Mouse (Mus musculus) kidney, postnatal 0 days (tissue): ENCODE data around the gene Fbh1. TPM values are rescaled to one million over a fixed set of nuclear protein-coding genes. Genes with fewer than 3 reads are reported as not detected.

ENCODE experiments used
- ATAC-seq: fragments of 200-750 bp; cut with Nextera tagmentation; replicated peaks from 2 replicates; pipeline ENCODE4 v1.8.0; 2017; ENCODE audit warnings: low read depth, moderate number of reproducible peaks, moderate TSS enrichment, moderate library complexity; ENCODE audit not compliant: low FRiP score
- DNase-seq: peaks from one replicate; pipeline ENCODE4 v3.0.0-alpha.2; 2016; ENCODE audit warnings: low spot score
- H3K27ac ChIP-seq: fragments of 300-500 bp; sonication (generic); 2 replicates; pipeline ENCODE4 v1.5.1; 2014; ENCODE audit warnings: mild to moderate bottlenecking
- H3K27me3 ChIP-seq: fragments of 300-500 bp; sonication (generic); 2 replicates; pipeline ENCODE4 v1.6.1; 2014; ENCODE audit warnings: low read length, mixed read lengths; ENCODE audit not compliant: insufficient read depth
- H3K36me3 ChIP-seq: fragments of 300-500 bp; sonication (generic); 2 replicates; pipeline ENCODE4 v1.6.1; 2014; ENCODE audit warnings: low read length, mixed read lengths; ENCODE audit not compliant: insufficient read depth
- H3K4me1 ChIP-seq: fragments of 300-500 bp; sonication (generic); replicated peaks from 2 replicates; pipeline ENCODE4 v1.6.1; 2014; ENCODE audit warnings: antibody characterized with exemption, low read length, mixed read lengths; ENCODE audit not compliant: insufficient read depth
- H3K4me2 ChIP-seq: fragments of 300-500 bp; sonication (generic); 2 replicates; pipeline ENCODE4 v1.6.1; 2014; ENCODE audit warnings: mild to moderate bottlenecking, low read length, moderate library complexity, mixed read lengths
- H3K4me3 ChIP-seq: fragments of 300-500 bp; sonication (generic); replicated peaks from 2 replicates; pipeline ENCODE4 v1.5.1; 2014; ENCODE audit warnings: low read depth, low read length
- H3K9ac ChIP-seq: fragments of 300-500 bp; sonication (generic); 2 replicates; pipeline ENCODE4 v1.6.1; 2014; ENCODE audit warnings: low read depth, low read length
- H3K9me3 ChIP-seq: fragments of 300-500 bp; sonication (generic); replicated peaks from 2 replicates; pipeline ENCODE4 v1.6.1; 2016; ENCODE audit warnings: low read length, inconsistent platforms, mixed read lengths
- CTCF ChIP-seq: IDR thresholded peaks from 2 replicates; pipeline ENCODE4 v1.5.1; 2016; ENCODE audit warnings: antibody characterized with exemption, low read depth, mild to moderate bottlenecking, moderate library complexity
- WGBS: fragments of 180-500 bp; shearing (Covaris S2); extraction: QIAGEN DNeasy Blood & Tissue Kit; methylation state at CpG from one replicate; pipeline ENCODE4 v1.1.7; 2014; 5-methylcytosine and 5-hydroxymethylcytosine counted together
- polyA plus RNA-seq: library from polyadenylated mRNA; unstranded; fragments of >200 nt; fragmentation: Nextera tagmentation; extraction: Ambion mirVana; gene quantifications from 2 replicates; pipeline ENCODE4 v1.2.1, GENCODE M21; 2015

Fbh1 gene
- polyA plus RNA-seq, 1 experiment from 2014 or later, result 117 TPM

DNA sequence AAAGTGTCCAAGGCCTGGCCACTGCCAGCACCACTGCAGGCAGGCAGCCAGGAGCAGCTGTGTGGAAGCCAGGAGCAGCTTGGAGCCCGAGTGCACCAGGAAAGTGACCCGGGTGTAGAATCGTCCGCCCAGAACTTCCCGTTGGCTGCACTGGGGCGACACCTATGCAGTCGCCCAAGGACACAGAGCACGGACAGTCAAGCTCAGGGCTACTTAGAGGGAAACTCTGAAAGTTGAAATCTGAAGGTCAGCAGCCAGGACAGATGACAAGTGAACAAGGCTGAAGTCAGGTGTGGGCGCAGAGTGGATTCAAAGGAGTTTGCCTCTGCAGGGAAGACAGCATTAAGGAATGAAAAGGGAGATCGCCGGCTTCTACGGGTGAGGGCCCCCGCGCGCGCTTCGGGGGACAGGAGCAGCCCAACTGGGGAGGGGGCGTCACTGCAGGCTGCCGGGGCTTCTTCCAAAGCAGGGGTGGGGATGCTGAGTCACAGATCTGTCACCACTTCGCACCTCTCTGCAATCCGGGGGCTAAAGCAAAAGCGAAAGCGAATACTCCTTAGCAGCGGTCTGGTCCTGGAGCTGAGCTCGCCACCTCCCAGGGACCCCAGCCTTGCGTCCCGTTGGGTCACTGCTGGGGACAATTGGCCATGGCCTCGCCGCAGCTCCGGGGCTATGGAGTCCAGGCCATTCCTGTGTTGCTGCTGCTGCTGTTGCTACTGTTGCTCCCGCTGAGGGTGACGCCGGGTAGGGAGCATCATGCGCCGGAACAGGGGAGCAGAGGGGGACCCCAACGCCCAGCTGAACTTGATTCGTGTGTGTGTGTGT, 72.0 kb downstream of the Fbh1 start, which contains the start of gene Il15ra:
Gene Il15ra, plus strand, starts transcription at position 90 of the 825 bp plus-strand sequence.
- TF ChIP-seq CTCF, result no peak
- H3K4me2 ChIP-seq, result peak within 1 kb of the TSS; percentile 97
- under 1% methylated on average over 37 of the region's 37 CpGs for WGBS
- peak within 1 kb of the TSS; percentile 71 for H3K4me3 ChIP-seq
- no peaks in the 10 kb centered on the region for H3K27me3 ChIP-seq
- H3K4me1 ChIP-seq, result no peaks in the 10 kb centered on the region; the same call in 1 of the 2 replicates
- no peaks in the 10 kb centered on the region for H3K36me3 ChIP-seq
- peak within 1 kb of the TSS; percentile 14; the same call in 1 of the 2 replicates for H3K27ac ChIP-seq
- DNase-seq (peak; percentile 68), ATAC-seq (peak; percentile 75)
- H3K9ac ChIP-seq, result peak within 1 kb of the TSS; percentile 70
- H3K9me3 ChIP-seq, result no peaks in the 10 kb centered on the region

DNA sequence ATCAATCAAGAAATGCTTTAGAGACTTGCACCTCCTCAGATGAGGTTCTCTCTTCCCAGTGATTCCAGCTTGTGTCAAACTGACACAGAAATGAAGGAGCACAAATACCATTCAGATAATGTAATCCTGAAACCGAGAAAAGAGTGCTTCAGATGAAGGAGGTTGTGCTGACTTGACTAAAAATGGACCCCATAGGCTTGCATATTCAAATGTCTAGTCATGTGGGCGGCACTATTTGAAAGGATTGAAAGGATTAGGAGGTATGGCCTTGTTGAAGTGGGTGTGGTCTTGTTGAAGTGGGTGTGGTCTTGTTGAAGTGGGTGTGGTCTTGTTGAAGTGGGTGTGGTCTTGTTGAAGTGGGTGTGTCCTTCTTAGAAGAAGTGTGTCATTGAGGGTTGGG, 77.5 kb downstream of the Fbh1 start:
- Histone ChIP-seq H3K36me3 (no peaks in the 10 kb centered on the region), H3K4me1 (no peaks in the 10 kb centered on the region), H3K4me2 (no peak overlapping the region), H3K27ac (no peak overlapping the region), H3K9ac (no peak overlapping the region), H3K4me3 (no peak overlapping the region), H3K27me3 (no peaks in the 10 kb centered on the region), H3K9me3 (no peaks in the 10 kb centered on the region)
- TF ChIP-seq CTCF, result no peak
- WGBS, result 86% methylated on average over 2 of the region's 2 CpGs
- ATAC-seq, result no peak
- no peak for DNase-seq

GRCm38 (mm10) chr2:11698994-11699393, 78.4 kb downstream of the Fbh1 start:
- Histone ChIP-seq H3K4me2 (no peak overlapping the region), H3K36me3 (no peaks in the 10 kb centered on the region), H3K27me3 (no peaks in the 10 kb centered on the region), H3K4me1 (no peaks in the 10 kb centered on the region), H3K27ac (no peak overlapping the region), H3K4me3 (no peak overlapping the region), H3K9me3 (no peaks in the 10 kb centered on the region), H3K9ac (no peak overlapping the region)
- ATAC-seq, result no peak
- no peak for DNase-seq
- TF ChIP-seq CTCF, result no peak
- WGBS, result 33% methylated on average over 5 of the region's 5 CpGs

DNA sequence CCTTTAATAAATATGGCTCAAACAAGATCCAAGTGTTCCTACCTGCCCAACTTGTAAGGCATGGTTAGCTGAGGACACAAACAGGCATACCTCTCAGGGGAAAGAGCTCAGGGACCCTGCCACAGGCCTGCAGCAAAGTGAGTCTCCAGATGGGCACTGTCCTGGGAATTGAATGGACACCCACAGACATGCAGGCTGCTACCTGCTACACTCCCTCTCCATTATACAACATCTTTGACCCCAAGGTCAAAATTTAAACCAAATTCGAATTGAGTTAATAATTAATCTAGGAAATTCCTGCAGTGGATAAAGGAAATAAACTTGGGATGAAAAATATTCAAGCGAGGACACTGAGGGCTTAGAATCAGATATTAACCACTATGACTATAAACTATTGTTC, 81.5 kb downstream of the Fbh1 start:
- no peaks in the 10 kb centered on the region for H3K27me3 ChIP-seq
- no peak overlapping the region for H3K9ac ChIP-seq
- H3K27ac ChIP-seq, result no peak overlapping the region
- no peak for ATAC-seq
- no peaks in the 10 kb centered on the region for H3K4me1 ChIP-seq
- no peaks in the 10 kb centered on the region for H3K9me3 ChIP-seq
- H3K36me3 ChIP-seq, result no peaks in the 10 kb centered on the region
- no peak overlapping the region for H3K4me2 ChIP-seq
- H3K4me3 ChIP-seq, result no peak overlapping the region
- TF ChIP-seq CTCF, result no peak
- WGBS, result 58% methylated on average over 2 of the region's 2 CpGs
- DNase-seq, result no peak

DNA sequence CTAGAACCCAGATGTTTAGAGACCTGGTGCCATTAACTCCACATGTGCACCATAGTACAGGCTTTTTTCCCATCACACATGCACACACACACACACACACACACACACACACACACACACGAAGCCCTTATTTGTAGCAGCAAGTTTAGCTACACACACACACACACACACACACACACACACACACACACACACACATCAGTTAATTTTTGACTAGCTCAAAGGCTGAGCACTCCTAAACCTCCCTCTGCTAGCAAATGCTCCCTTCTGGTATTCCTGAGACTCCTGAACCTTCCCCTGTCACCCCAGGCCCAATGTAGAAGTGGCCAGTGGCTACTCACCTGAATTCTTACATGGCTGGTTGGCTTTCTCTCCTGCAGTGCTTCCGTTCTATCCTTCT, 83.3 kb downstream of the Fbh1 start:
- TF ChIP-seq CTCF, result no peak
- WGBS, result 67% methylated on average over 2 of the region's 2 CpGs
- Histone ChIP-seq H3K9ac (no peak overlapping the region), H3K27me3 (no peaks in the 10 kb centered on the region), H3K9me3 (no peaks in the 10 kb centered on the region), H3K4me1 (no peaks in the 10 kb centered on the region), H3K4me3 (no peak overlapping the region), H3K36me3 (no peaks in the 10 kb centered on the region), H3K27ac (no peak overlapping the region), H3K4me2 (no peak overlapping the region)
- DNase-seq (no peak), ATAC-seq (peak; percentile 46; the same call in 1 of the 2 replicates)

- H3K4me3 ChIP-seq, result no peak overlapping the region
- H3K27ac ChIP-seq, result no peak overlapping the region
- no peaks in the 10 kb centered on the region for H3K27me3 ChIP-seq
- DNase-seq (no peak), ATAC-seq (no peak)
- H3K4me2 ChIP-seq, result no peak overlapping the region
- no peak for TF ChIP-seq CTCF
- no peaks in the 10 kb centered on the region for H3K9me3 ChIP-seq
- WGBS, result 89% methylated on average over 4 of the region's 4 CpGs
- no peaks in the 10 kb centered on the region for H3K4me1 ChIP-seq
- no peak overlapping the region for H3K9ac ChIP-seq
- H3K36me3 ChIP-seq, result no peaks in the 10 kb centered on the region
Measured at GRCm38 (mm10) chr2:11693352-11693751, 84.0 kb downstream of the Fbh1 start.

Other genes starting within 250 kb of the Fbh1 start
- gene Pfkfb3, start 223.5 kb downstream of the Fbh1 start, polyA plus RNA-seq, result 9.4 and 10.9 TPM in 2 replicates
- 110 and 116 TPM in 2 replicates for gene Rbm17, start 173.4 kb downstream of the Fbh1 start, polyA plus RNA-seq
- not detected in 2 replicates for gene Gm17490, start 151.3 kb downstream of the Fbh1 start, polyA plus RNA-seq
- gene Il2ra, start 134.8 kb downstream of the Fbh1 start, polyA plus RNA-seq, result not detected in 2 replicates
- gene Il15ra, start 72.3 kb downstream of the Fbh1 start, polyA plus RNA-seq, result 4.1 and 4.3 TPM in 2 replicates
- 31.0 and 34.5 TPM in 2 replicates for gene Ankrd16, start 294 bp upstream of the Fbh1 start, polyA plus RNA-seq